8 mouse cellular contexts compared by ENCODE assay signal in genomic region chr12:12318140-12318734, GRCm38 (mm10). TPM values are rescaled to one million over a fixed set of nuclear protein-coding genes. Genes with fewer than 3 reads are reported as not detected.
DNase-seq lines count a peak whose midpoint lies in the region; ATAC-seq lines count a peak whose summit lies in the region.

No protein-coding gene starts in this region.

- no peaks in the 10 kb centered on the region for H3K36me3 ChIP-seq in forebrain, embryonic 16.5 days (ENCODE audit: control insufficient read depth, insufficient read depth)
- no peaks in the 10 kb centered on the region for H3K36me3 ChIP-seq in midbrain, embryonic 16.5 days (ENCODE audit: control insufficient read depth, insufficient read depth, low read length)

- H3K4me3 ChIP-seq in forebrain, embryonic 16.5 days (replicated peaks; ENCODE audit: low read length) = no peak overlapping the region
- no peak overlapping the region for H3K4me3 ChIP-seq in midbrain, embryonic 16.5 days (ENCODE audit: low read depth, low read length)

- peak overlapping the region; percentile 41 for H3K27ac ChIP-seq in forebrain, embryonic 16.5 days (ENCODE audit: low read length)
- H3K27ac ChIP-seq in midbrain, embryonic 16.5 days (ENCODE audit: low read length) = peak overlapping the region; percentile 6; the same call in 1 of the 2 replicates

- peak; percentile 10; the same call in 1 of the 2 replicates for ATAC-seq in frontal cortex, adult (ENCODE audit: low TSS enrichment)
- peak; percentile 22 for ATAC-seq in forebrain, embryonic 16.5 days
- ATAC-seq in midbrain, embryonic 16.5 days = no peak

- H3K9ac ChIP-seq in forebrain, embryonic 16.5 days (replicated peaks; ENCODE audit: low read depth, low read length) = no peak overlapping the region
- H3K9ac ChIP-seq in midbrain, embryonic 16.5 days (ENCODE audit: low read depth, low read length) = no peak overlapping the region

- no peak for DNase-seq in frontal cortex, postnatal 10 days (ENCODE audit: low spot score in 2 of 2)
- DNase-seq in thymus, postnatal 14 days = peak; percentile 35
- DNase-seq in thymus, postnatal 25 days = no peak
- DNase-seq in adrenal gland, postnatal 4 days (ENCODE audit: low spot score in 2 of 2) = no peak
- no peak for DNase-seq in spleen, postnatal 14 days (ENCODE audit: low spot score in 2 of 2)

- H3K4me1 ChIP-seq in forebrain, embryonic 16.5 days (replicated peaks; ENCODE audit: control insufficient read depth, insufficient read depth, low read length) = peaks cover 44% of the 10 kb centered on the region
- H3K4me1 ChIP-seq in midbrain, embryonic 16.5 days (ENCODE audit: control insufficient read depth, insufficient read depth, low read length) = peaks cover 21% of the 10 kb centered on the region

- no peaks in the 10 kb centered on the region for H3K27me3 ChIP-seq in forebrain, embryonic 16.5 days (replicated peaks; ENCODE audit: control insufficient read depth, insufficient read depth, low read length)
- no peaks in the 10 kb centered on the region for H3K27me3 ChIP-seq in midbrain, embryonic 16.5 days (ENCODE audit: control insufficient read depth, insufficient read depth, low read depth, low read length)

- 4% methylated on average over 6 of the region's 6 CpGs for WGBS in forebrain, embryonic 16.5 days
- WGBS in midbrain, embryonic 16.5 days = 4% methylated on average over 6 of the region's 6 CpGs

- no peaks in the 10 kb centered on the region for H3K9me3 ChIP-seq in forebrain, embryonic 16.5 days (ENCODE audit: control insufficient read depth, low read length)
- no peaks in the 10 kb centered on the region for H3K9me3 ChIP-seq in midbrain, embryonic 16.5 days (replicated peaks; ENCODE audit: control insufficient read depth, low read length, poor library complexity, severe bottlenecking)

- no peak overlapping the region for H3K4me2 ChIP-seq in forebrain, embryonic 16.5 days (ENCODE audit: low read length)
- H3K4me2 ChIP-seq in midbrain, embryonic 16.5 days (ENCODE audit: low read length) = no peak overlapping the region

RNA-seq across cellular contexts. Expression of gene Fam49a, which starts 56.3 kb away (rescaled TPM):
- polyA plus RNA-seq in forebrain, embryonic 16.5 days (2015; fragmentation: Nextera tagmentation; extraction: Ambion mirVana) = 186 and 218 TPM in 2 replicates
- polyA plus RNA-seq in midbrain, embryonic 16.5 days (2015; fragmentation: Nextera tagmentation; extraction: Ambion mirVana) = 68.5 and 72.1 TPM in 2 replicates
- total RNA-seq in adrenal gland, postnatal 4 days (2021) = 10 to 100 TPM; 16.3 to 19.0 TPM
